Mouse (Mus musculus) limb, embryonic 10.5 days (tissue): Measurements from ENCODE around the gene Smco3. TPM values are rescaled to one million over a fixed set of nuclear protein-coding genes. Genes with fewer than 3 reads are reported as not detected.

Experiments
- DNase-seq: peaks from one replicate; pipeline ENCODE4 v3.0.0-alpha.2; 2017; ENCODE audit warnings: low spot score
- H3K27ac ChIP-seq: fragments of 300-500 bp; sonication (generic); 2 replicates; pipeline ENCODE4 v1.5.1; 2016; ENCODE audit warnings: mild to moderate bottlenecking
- H3K27me3 ChIP-seq: fragments of 300-500 bp; sonication (generic); 2 replicates; pipeline ENCODE4 v1.6.1; 2016; ENCODE audit warnings: low read depth, mild to moderate bottlenecking; ENCODE audit not compliant: poor library complexity, severe bottlenecking
- H3K36me3 ChIP-seq: fragments of 300-500 bp; sonication (generic); 2 replicates; pipeline ENCODE4 v1.6.1; 2016; ENCODE audit warnings: mild to moderate bottlenecking, moderate library complexity
- H3K4me1 ChIP-seq: fragments of 300-500 bp; sonication (generic); 2 replicates; pipeline ENCODE4 v1.6.1; 2016
- H3K4me3 ChIP-seq: fragments of 300-500 bp; sonication (generic); 2 replicates; pipeline ENCODE4 v1.5.1; 2016; ENCODE audit warnings: mild to moderate bottlenecking, moderate library complexity
- H3K9me3 ChIP-seq: fragments of 300-500 bp; sonication (generic); replicated peaks from 2 replicates; pipeline ENCODE4 v1.6.1; 2016; ENCODE audit warnings: mild to moderate bottlenecking
- WGBS: fragments of 180-500 bp; shearing (Covaris S2); methylation state at CpG from one replicate; pipeline ENCODE4 v1.1.7; 2016; 5-methylcytosine and 5-hydroxymethylcytosine counted together
- polyA plus RNA-seq: library from polyadenylated mRNA; unstranded; fragments of >200 nt; fragmentation: Nextera tagmentation; extraction: Ambion mirVana; gene quantifications from 2 replicates; pipeline ENCODE4 v1.2.1, GENCODE M21; 2016

The Smco3 gene
- polyA plus RNA-seq, 1 experiment from 2014 or later: not detected

- Histone ChIP-seq H3K4me1 (peaks cover 40% of the 10 kb centered on the region), H3K36me3 (no peaks in the 10 kb centered on the region), H3K4me3 (peak within 1 kb of the TSS; percentile 1; the same call in 1 of the 2 replicates), H3K9me3 (no peaks in the 10 kb centered on the region), H3K27me3 (no peaks in the 10 kb centered on the region), H3K27ac (peak within 1 kb of the TSS; percentile 66; the same call in 1 of the 2 replicates)
- DNase-seq: no peak
- 60% methylated on average over 18 of the region's 18 CpGs for WGBS
Observed at GRCm38 (mm10) chr6:136857186-136857872, 22.1 kb upstream of the Smco3 start, which contains the start of gene Art4. Art4 (minus strand) TSS chr6:136857733.

- H3K36me3 ChIP-seq: no peaks in the 10 kb centered on the region
- 58% methylated on average over 14 of the region's 14 CpGs for WGBS
- no peaks in the 10 kb centered on the region for H3K9me3 ChIP-seq
- peaks cover 46% of the 10 kb centered on the region for H3K4me1 ChIP-seq
- DNase-seq: no peak
- peak overlapping the region; percentile 11; the same call in 1 of the 2 replicates for H3K4me3 ChIP-seq
- H3K27ac ChIP-seq: peak overlapping the region; percentile 72
- no peaks in the 10 kb centered on the region for H3K27me3 ChIP-seq
Observed at GRCm38 (mm10) chr6:136856071-136856636, 20.9 kb upstream of the Smco3 start.

- Histone ChIP-seq H3K4me1 (peaks cover 47% of the 10 kb centered on the region), H3K27me3 (no peaks in the 10 kb centered on the region), H3K27ac (no peak overlapping the region), H3K4me3 (no peak overlapping the region), H3K9me3 (no peaks in the 10 kb centered on the region), H3K36me3 (no peaks in the 10 kb centered on the region)
- no peak for DNase-seq
- WGBS: 87% methylated on average over 2 of the region's 2 CpGs
Observed at GRCm38 (mm10) chr6:136855183-136855582, 19.9 kb upstream of the Smco3 start.

- Histone ChIP-seq H3K4me1 (peaks cover 49% of the 10 kb centered on the region), H3K27me3 (no peaks in the 10 kb centered on the region), H3K9me3 (no peaks in the 10 kb centered on the region), H3K36me3 (no peaks in the 10 kb centered on the region), H3K4me3 (no peak overlapping the region), H3K27ac (peak overlapping the region; percentile 31; the same call in 1 of the 2 replicates)
- 89% methylated on average over 11 of the region's 11 CpGs for WGBS
- no peak for DNase-seq
Observed at GRCm38 (mm10) chr6:136854361-136854781, 19.1 kb upstream of the Smco3 start.

- 50% methylated on average over 3 of the region's 3 CpGs for WGBS
- Histone ChIP-seq H3K4me1 (peaks cover 47% of the 10 kb centered on the region), H3K27me3 (no peaks in the 10 kb centered on the region), H3K9me3 (no peaks in the 10 kb centered on the region), H3K27ac (peak overlapping the region; percentile 78), H3K36me3 (no peaks in the 10 kb centered on the region), H3K4me3 (no peak overlapping the region)
- no peak for DNase-seq
Observed at GRCm38 (mm10) chr6:136852762-136853161, 17.5 kb upstream of the Smco3 start.

- no peak for DNase-seq
- no peak overlapping the region for H3K4me3 ChIP-seq
- H3K4me1 ChIP-seq: peaks cover 43% of the 10 kb centered on the region
- WGBS: 83% methylated on average over 4 of the region's 4 CpGs
- no peaks in the 10 kb centered on the region for H3K27me3 ChIP-seq
- no peaks in the 10 kb centered on the region for H3K9me3 ChIP-seq
- H3K36me3 ChIP-seq: no peaks in the 10 kb centered on the region
- peak overlapping the region; percentile 78 for H3K27ac ChIP-seq
Observed at GRCm38 (mm10) chr6:136852348-136852747, 17.1 kb upstream of the Smco3 start.

GRCm38 (mm10) chr6:136850267-136850666 is 15.0 kb upstream of the Smco3 start:
- Histone ChIP-seq H3K4me1 (peaks cover 25% of the 10 kb centered on the region), H3K36me3 (no peaks in the 10 kb centered on the region), H3K27ac (no peak overlapping the region), H3K4me3 (no peak overlapping the region), H3K9me3 (no peaks in the 10 kb centered on the region), H3K27me3 (no peaks in the 10 kb centered on the region)
- DNase-seq: no peak
- WGBS: 75% methylated on average over 6 of the region's 6 CpGs

GRCm38 (mm10) chr6:136848971-136849370 is 13.7 kb upstream of the Smco3 start:
- H3K27ac ChIP-seq: no peak overlapping the region
- H3K27me3 ChIP-seq: no peaks in the 10 kb centered on the region
- H3K9me3 ChIP-seq: no peaks in the 10 kb centered on the region
- peaks cover 19% of the 10 kb centered on the region for H3K4me1 ChIP-seq
- 90% methylated on average over 5 of the region's 5 CpGs for WGBS
- H3K4me3 ChIP-seq: no peak overlapping the region
- no peaks in the 10 kb centered on the region for H3K36me3 ChIP-seq
- no peak for DNase-seq

GRCm38 (mm10) chr6:136848399-136848798 is 13.1 kb upstream of the Smco3 start:
- Histone ChIP-seq H3K36me3 (no peaks in the 10 kb centered on the region), H3K27me3 (no peaks in the 10 kb centered on the region), H3K4me3 (no peak overlapping the region), H3K9me3 (no peaks in the 10 kb centered on the region), H3K4me1 (peaks cover 19% of the 10 kb centered on the region), H3K27ac (no peak overlapping the region)
- DNase-seq: no peak
- WGBS: 90% methylated on average over 8 of the region's 8 CpGs

GRCm38 (mm10) chr6:136847790-136848189 is 12.5 kb upstream of the Smco3 start:
- H3K4me3 ChIP-seq: no peak overlapping the region
- DNase-seq: peak; percentile 68
- H3K36me3 ChIP-seq: no peaks in the 10 kb centered on the region
- H3K27me3 ChIP-seq: no peaks in the 10 kb centered on the region
- no peaks in the 10 kb centered on the region for H3K9me3 ChIP-seq
- H3K4me1 ChIP-seq: peaks cover 14% of the 10 kb centered on the region
- 29% methylated on average over 2 of the region's 2 CpGs for WGBS
- H3K27ac ChIP-seq: no peak overlapping the region

GRCm38 (mm10) chr6:136847267-136847666 is 12.0 kb upstream of the Smco3 start:
- WGBS: 88% methylated on average over 3 of the region's 3 CpGs

GRCm38 (mm10) chr6:136845706-136846480 is 10.6 kb upstream of the Smco3 start:
- DNase-seq: no peak
- WGBS: 80% methylated on average over 5 of the region's 5 CpGs
- Histone ChIP-seq H3K4me1 (peaks cover 4% of the 10 kb centered on the region; the same call in 1 of the 2 replicates), H3K27me3 (no peaks in the 10 kb centered on the region), H3K4me3 (no peak overlapping the region), H3K9me3 (no peaks in the 10 kb centered on the region), H3K27ac (no peak overlapping the region), H3K36me3 (no peaks in the 10 kb centered on the region)

More at GRCm38 (mm10) chr6:136847267-136847666, 12.0 kb upstream of the Smco3 start:
- Histone ChIP-seq H3K27me3 (no peaks in the 10 kb centered on the region), H3K27ac (no peak overlapping the region), H3K9me3 (no peaks in the 10 kb centered on the region), H3K36me3 (no peaks in the 10 kb centered on the region), H3K4me3 (no peak overlapping the region), H3K4me1 (peaks cover 9% of the 10 kb centered on the region)
- no peak for DNase-seq

- H3K4me1 ChIP-seq: no peaks in the 10 kb centered on the region
- WGBS: 75% methylated on average over 2 of the region's 2 CpGs
- DNase-seq: no peak
- no peak overlapping the region for H3K4me3 ChIP-seq
- no peaks in the 10 kb centered on the region for H3K27me3 ChIP-seq
- no peaks in the 10 kb centered on the region for H3K9me3 ChIP-seq
- H3K27ac ChIP-seq: no peak overlapping the region
- H3K36me3 ChIP-seq: no peaks in the 10 kb centered on the region
Observed at GRCm38 (mm10) chr6:136844903-136845302, 9.7 kb upstream of the Smco3 start.
